In genomic region chr2:136558020-136558419, GRCm38 (mm10) we compare ENCODE assay signal across 12 mouse cellular contexts. TPM values are rescaled to one million over a fixed set of nuclear protein-coding genes. Genes with fewer than 3 reads are reported as not detected.
DNase-seq lines count a peak whose midpoint lies in the region; ATAC-seq and TF ChIP-seq lines count a peak whose summit lies in the region.
"Had no signal": no experiment of that assay in that cellular context is flagged by ENCODE, and none has a peak within 500 bp of the region (broad histone marks: within the 10 kb centered on the region; RNA-seq: fewer than 3 reads in every experiment).

No protein-coding gene starts in this region.

- dilution Hi-C loops in CH12.LX (cut with MboI; ENCODE audit: extremely low pct_ligation_motif_present, extremely low pct_unique_long_range_greater_than_20kb, low sequenced_read_pairs) = no loop called here

- H3K4me3 ChIP-seq in CH12.LX (replicated peaks in 1 of 3; ENCODE audit: low read depth in 2 of 3, low read length in 2 of 3, poor library complexity in 1 of 3) = no peak overlapping the region
- no peak overlapping the region for H3K4me3 ChIP-seq in embryonic facial prominence, embryonic 11.5 days (ENCODE audit: low read depth, low read length)
- H3K4me3 ChIP-seq in intestine, embryonic 16.5 days (ENCODE audit: low read length) = no peak overlapping the region
- H3K4me3 ChIP-seq: limb, embryonic 13.5 days had no signal

- H3K4me2 ChIP-seq in CH12.LX (ENCODE audit: insufficient read depth, low read depth, poor library complexity, severe bottlenecking) = no peak overlapping the region
- no peak overlapping the region for H3K4me2 ChIP-seq in embryonic facial prominence, embryonic 11.5 days (ENCODE audit: low read depth, low read length)
- no peak overlapping the region for H3K4me2 ChIP-seq in intestine, embryonic 16.5 days (ENCODE audit: low read depth, low read length)
- H3K4me2 ChIP-seq: hindbrain, embryonic 14.5 days; limb, embryonic 13.5 days had no signal

- H3K9ac ChIP-seq in CH12.LX (ENCODE audit: insufficient read depth, low read depth) = no peak overlapping the region
- no peak overlapping the region for H3K9ac ChIP-seq in embryonic facial prominence, embryonic 11.5 days (replicated peaks; ENCODE audit: low read length)
- no peak overlapping the region for H3K9ac ChIP-seq in intestine, embryonic 16.5 days (ENCODE audit: low read depth, low read length)
- H3K9ac ChIP-seq: hindbrain, embryonic 14.5 days; limb, embryonic 13.5 days had no signal

- ATAC-seq in embryonic facial prominence, embryonic 11.5 days (replicated peaks; ENCODE audit: insufficient number of reproducible peaks, low FRiP score, low TSS enrichment, low read depth) = no peak
- ATAC-seq in intestine, embryonic 16.5 days = no peak

- TF ChIP-seq CTCF in CH12.LX (conservative IDR thresholded peaks at IDR 0.05 in 1 of 2, IDR thresholded peaks at IDR 0.05 in 1 of 2; ENCODE audit: low read depth in 2 of 2, low read length in 2 of 2) = peak in 1 of 2 experiments; percentile 4; a peak in 1 of 4 replicates

- H3K36me3 ChIP-seq in CH12.LX (replicated peaks in 1 of 2; ENCODE audit: control insufficient read depth in 1 of 2, insufficient read depth in 1 of 2, low read length in 1 of 2) = no peaks in the 10 kb centered on the region
- no peaks in the 10 kb centered on the region for H3K36me3 ChIP-seq in embryonic facial prominence, embryonic 11.5 days (replicated peaks; ENCODE audit: control insufficient read depth, insufficient read depth, low read depth, low read length)
- no peaks in the 10 kb centered on the region for H3K36me3 ChIP-seq in intestine, embryonic 16.5 days (ENCODE audit: control insufficient read depth, insufficient read depth, low read length)
- H3K36me3 ChIP-seq: limb, embryonic 13.5 days had no signal

- no peak; the same call in 1 of the 2 replicates for TF ChIP-seq RAD21 in CH12.LX (IDR thresholded peaks at IDR 0.05; ENCODE audit: low read depth, low read length)

- peak; percentile 6 to 31 for DNase-seq in kidney, postnatal 36 days
- DNase-seq in kidney, postnatal 14 days = no peak
- DNase-seq in 3T3-L1 (ENCODE audit: low read depth, low spot score) = peak; percentile 6
- peak; percentile 7 for DNase-seq in CH12.LX (ENCODE audit: extremely low read depth)
- peak; percentile 7 for DNase-seq in embryonic facial prominence, embryonic 11.5 days (ENCODE audit: low spot score)
- no peak for DNase-seq in frontal cortex, postnatal 36 days (ENCODE audit: low spot score in 2 of 2)
- DNase-seq: cerebellum, adult 9-11 months; right cerebral cortex, adult 18-20 months; thymus, postnatal 36 days had no signal

- no peak for TF ChIP-seq EP300 in CH12.LX (IDR thresholded peaks at IDR 0.05; ENCODE audit: low read length)

- 65% methylated on average over 5 of the region's 5 CpGs for WGBS in embryonic facial prominence, embryonic 11.5 days
- 67% methylated on average over 5 of the region's 5 CpGs for WGBS in intestine, embryonic 16.5 days

- H3K27me3 ChIP-seq in CH12.LX (replicated peaks) = no peaks in the 10 kb centered on the region
- no peaks in the 10 kb centered on the region for H3K27me3 ChIP-seq in embryonic facial prominence, embryonic 11.5 days (ENCODE audit: control insufficient read depth, insufficient read depth, low read length)
- no peaks in the 10 kb centered on the region for H3K27me3 ChIP-seq in intestine, embryonic 16.5 days (replicated peaks; ENCODE audit: control insufficient read depth, insufficient read depth, low read length)
- H3K27me3 ChIP-seq: limb, embryonic 13.5 days had no signal

- H3K27ac ChIP-seq in CH12.LX (ENCODE audit: insufficient read depth, low read depth) = no peak overlapping the region
- H3K27ac ChIP-seq in embryonic facial prominence, embryonic 11.5 days (replicated peaks; ENCODE audit: low read depth, low read length) = no peak overlapping the region
- no peak overlapping the region for H3K27ac ChIP-seq in intestine, embryonic 16.5 days (ENCODE audit: low read length)
- H3K27ac ChIP-seq: hindbrain, embryonic 14.5 days; limb, embryonic 13.5 days had no signal

- no peaks in the 10 kb centered on the region for H3K79me2 ChIP-seq in CH12.LX (replicated peaks; ENCODE audit: control insufficient read depth, extremely low read depth, insufficient read depth, poor library complexity, severe bottlenecking)

- in situ Hi-C loops in CH12.LX (cut with MboI; ENCODE audit: low pct_ligation_motif_present, low pct_unique_long_range_greater_than_20kb, low sequenced_read_pairs) = no loop called here

- no peak for TF ChIP-seq POLR2A in CH12.LX (IDR thresholded peaks at IDR 0.05; ENCODE audit: low read depth, low read length)

- H3K9me3 ChIP-seq in CH12.LX (replicated peaks; ENCODE audit: low read length) = peaks cover 13% of the 10 kb centered on the region
- no peaks in the 10 kb centered on the region for H3K9me3 ChIP-seq in embryonic facial prominence, embryonic 11.5 days (replicated peaks; ENCODE audit: control insufficient read depth, low read length)
- no peaks in the 10 kb centered on the region for H3K9me3 ChIP-seq in intestine, embryonic 16.5 days (ENCODE audit: control insufficient read depth, low read length)
- H3K9me3 ChIP-seq: limb, embryonic 13.5 days had no signal

- no peaks in the 10 kb centered on the region for H3K4me1 ChIP-seq in CH12.LX (ENCODE audit: control insufficient read depth in 1 of 2, insufficient read depth in 2 of 2)
- H3K4me1 ChIP-seq in embryonic facial prominence, embryonic 11.5 days (ENCODE audit: control insufficient read depth, insufficient read depth, low read length) = no peaks in the 10 kb centered on the region
- no peaks in the 10 kb centered on the region for H3K4me1 ChIP-seq in intestine, embryonic 16.5 days (ENCODE audit: control insufficient read depth, insufficient read depth, low read length)
- H3K4me1 ChIP-seq: limb, embryonic 13.5 days had no signal

TF ChIP-seq in CH12.LX, 34 proteins besides CTCF, POLR2A, EP300 and RAD21:
- TF ChIP-seq USF1 (IDR thresholded peaks at IDR 0.05; ENCODE audit: low read depth, low read length) (no peak), MEF2A (IDR thresholded peaks at IDR 0.05; ENCODE audit: borderline replicate concordance, low read depth, low read length) (no peak), POLR2AphosphoS2 (IDR thresholded peaks at IDR 0.05; ENCODE audit: low read depth, low read length) (no peak), PAX5 (IDR thresholded peaks at IDR 0.05; ENCODE audit: low read length) (no peak)

RNA-seq across cellular contexts. Expression of gene Ankef1, which starts 56.3 kb away (rescaled TPM):
- total RNA-seq in CH12.LX (2012; rRNA removed) (not detected in 2 replicates), CH12.LX (2014; rRNA removed) (not detected in 2 replicates)
- polyA plus RNA-seq in CH12.LX (2012; ENCODE audit: insufficient read length, low read depth) = not detected in 2 replicates
- 0.73 and 1.1 TPM in 2 replicates for polyA plus RNA-seq in embryonic facial prominence, embryonic 11.5 days (2014; fragmentation: Nextera tagmentation; extraction: Ambion mirVana)
- 0.13 and 0.18 TPM in 2 replicates for polyA plus RNA-seq in intestine, embryonic 16.5 days (2015; fragmentation: Nextera tagmentation; extraction: Ambion mirVana)

Comparison
In these comparisons a context has a peak if more than half of its experiments do, and no peak if none do; other contexts are left out.
1. DNase-seq: peak in kidney, postnatal 36 days (2 of 2), 3T3-L1 (single experiment), CH12.LX (single experiment) and embryonic facial prominence, embryonic 11.5 days (single experiment); none in kidney, postnatal 14 days (single experiment) and frontal cortex, postnatal 36 days (0 of 2).